Mouse (Mus musculus) midbrain, embryonic 14.5 days (tissue): ENCODE data around the gene Cd163l1. TPM values are rescaled to one million over a fixed set of nuclear protein-coding genes. Genes with fewer than 3 reads are reported as not detected.

Experiments
- ATAC-seq: fragments of 200-750 bp; cut with Nextera tagmentation; 2 replicates; pipeline ENCODE4 v1.8.0; 2017; ENCODE audit warnings: moderate number of reproducible peaks, moderate library complexity; ENCODE audit not compliant: low FRiP score, low TSS enrichment
- DNase-seq: peaks from one replicate; pipeline ENCODE4 v3.0.0-alpha.2; 2015
- H3K27ac ChIP-seq: fragments of 300-500 bp; sonication (generic); replicated peaks from 2 replicates; pipeline ENCODE4 v1.5.1; 2014; ENCODE audit warnings: mild to moderate bottlenecking, low read depth, low read length, moderate library complexity
- H3K27me3 ChIP-seq: fragments of 300-500 bp; sonication (generic); 2 replicates; pipeline ENCODE4 v1.6.1; 2014; ENCODE audit warnings: low read length, control low read depth, mixed read lengths; ENCODE audit not compliant: control insufficient read depth, insufficient read depth
- H3K36me3 ChIP-seq: fragments of 300-500 bp; sonication (generic); 2 replicates; pipeline ENCODE4 v1.6.1; 2014; ENCODE audit warnings: low read length, control low read depth; ENCODE audit not compliant: control insufficient read depth, insufficient read depth
- H3K4me1 ChIP-seq: fragments of 300-500 bp; sonication (generic); 2 replicates; pipeline ENCODE4 v1.6.1; 2014; ENCODE audit warnings: mild to moderate bottlenecking, antibody characterized with exemption, low read length, control low read depth; ENCODE audit not compliant: control insufficient read depth, insufficient read depth
- H3K4me2 ChIP-seq: fragments of 300-500 bp; sonication (generic); 2 replicates; pipeline ENCODE4 v1.6.1; 2014; ENCODE audit warnings: mild to moderate bottlenecking, low read length, moderate library complexity
- H3K4me3 ChIP-seq: fragments of 300-500 bp; sonication (generic); replicated peaks from 2 replicates; pipeline ENCODE4 v1.5.1; 2014; ENCODE audit warnings: low read depth, low read length
- H3K9ac ChIP-seq: fragments of 300-500 bp; sonication (generic); replicated peaks from 2 replicates; pipeline ENCODE4 v1.6.1; 2014; ENCODE audit warnings: mild to moderate bottlenecking, low read length, moderate library complexity
- H3K9me3 ChIP-seq: fragments of 300-500 bp; sonication (generic); 2 replicates; pipeline ENCODE4 v1.6.1; 2016; ENCODE audit warnings: low read length, control low read depth, mixed read lengths; ENCODE audit not compliant: control insufficient read depth
- WGBS: fragments of 180-500 bp; shearing (Covaris S2); extraction: QIAGEN DNeasy Blood & Tissue Kit; methylation state at CpG from one replicate; pipeline ENCODE4 v1.1.7; 2014; 5-methylcytosine and 5-hydroxymethylcytosine counted together
- polyA plus RNA-seq: library from polyadenylated mRNA; unstranded; fragments of >200 nt; fragmentation: Nextera tagmentation; extraction: Ambion mirVana; gene quantifications from 2 replicates; pipeline ENCODE4 v1.2.1, GENCODE M21; 2014

Gene Cd163l1
- not detected in 2 replicates for polyA plus RNA-seq

DNA sequence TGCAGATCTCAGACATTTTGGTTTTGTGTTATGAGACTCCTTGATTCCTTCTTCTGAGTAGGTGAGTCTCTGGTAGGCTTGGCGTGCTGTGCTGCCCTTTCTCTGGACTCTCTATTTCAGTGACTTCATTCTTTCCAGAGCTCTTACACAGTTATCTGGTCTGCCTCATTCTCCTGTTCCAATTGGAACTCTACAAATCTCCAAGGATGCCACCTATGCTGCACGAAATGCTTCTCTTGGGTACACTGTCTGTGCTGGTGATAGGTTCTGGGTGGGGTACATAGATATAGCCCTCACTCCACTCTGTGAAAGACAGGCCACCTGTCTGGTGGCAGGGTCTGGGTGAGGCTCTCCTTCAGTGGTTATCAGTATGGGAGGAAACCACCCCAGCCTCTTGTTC lies at the start of gene Cd163l1:
Gene Cd163l1, plus strand, starts transcription at position 301 of the 400 bp plus-strand sequence.
- ATAC-seq = no peak
- H3K4me3 ChIP-seq = no peak within 1 kb of the TSS
- H3K36me3 ChIP-seq = no peaks in the 10 kb centered on the region
- H3K27ac ChIP-seq = no peak within 1 kb of the TSS
- no peaks in the 10 kb centered on the region for H3K9me3 ChIP-seq
- H3K9ac ChIP-seq = no peak within 1 kb of the TSS
- H3K27me3 ChIP-seq = no peaks in the 10 kb centered on the region
- no peaks in the 10 kb centered on the region for H3K4me1 ChIP-seq
- no peak for DNase-seq
- WGBS = 90% methylated on average over 2 of the region's 2 CpGs
- no peak within 1 kb of the TSS for H3K4me2 ChIP-seq

DNA sequence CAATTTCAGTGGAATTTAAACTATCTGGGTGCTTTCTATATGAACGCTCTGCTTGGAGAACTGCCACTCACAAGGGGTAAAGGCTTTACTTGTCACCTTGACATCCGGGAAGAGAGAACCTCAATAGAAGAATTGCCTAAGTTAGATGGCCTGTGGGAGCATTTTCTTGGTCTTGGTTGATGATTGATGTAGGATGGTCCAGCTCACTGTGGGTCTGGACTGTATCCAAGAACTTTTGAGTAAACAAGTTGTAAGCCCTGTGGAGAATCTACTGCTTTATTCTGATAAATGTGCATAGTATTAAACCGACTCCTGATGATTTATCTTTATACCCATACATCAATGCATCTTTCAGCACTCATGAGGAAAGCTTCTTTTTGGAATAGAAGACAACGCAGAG lies 48.7 kb upstream of the Cd163l1 start:
- Histone ChIP-seq H3K27me3 (no peaks in the 10 kb centered on the region), H3K9ac (no peak overlapping the region), H3K9me3 (no peaks in the 10 kb centered on the region), H3K4me1 (no peaks in the 10 kb centered on the region), H3K4me2 (no peak overlapping the region), H3K27ac (no peak overlapping the region), H3K4me3 (no peak overlapping the region), H3K36me3 (no peaks in the 10 kb centered on the region)
- ATAC-seq (no peak), DNase-seq (no peak)
- WGBS = 89% methylated on average over 4 of the region's 4 CpGs

DNA sequence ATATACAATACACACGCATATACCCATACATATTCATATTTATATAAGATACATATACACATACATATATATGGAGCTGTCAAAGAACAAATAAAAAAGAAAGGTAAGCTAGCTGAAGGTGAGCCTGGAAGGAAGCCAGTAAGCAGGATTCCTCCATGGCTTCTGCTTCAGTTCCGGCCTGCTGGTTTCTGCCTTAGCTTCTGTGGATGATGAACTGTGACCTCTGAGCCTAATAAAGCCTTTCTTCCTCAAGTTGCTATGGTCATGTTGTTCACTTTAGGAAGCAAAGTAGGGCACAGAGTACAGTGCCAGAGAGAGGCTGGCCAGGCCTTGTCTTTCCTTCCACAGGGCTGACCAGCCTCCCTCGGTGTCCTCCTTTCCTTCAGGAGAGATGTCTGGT lies 47.2 kb upstream of the Cd163l1 start:
- Histone ChIP-seq H3K36me3 (no peaks in the 10 kb centered on the region), H3K4me1 (no peaks in the 10 kb centered on the region), H3K27ac (no peak overlapping the region), H3K27me3 (no peaks in the 10 kb centered on the region), H3K9ac (no peak overlapping the region), H3K9me3 (no peaks in the 10 kb centered on the region), H3K4me3 (no peak overlapping the region), H3K4me2 (no peak overlapping the region)
- DNase-seq (no peak), ATAC-seq (no peak)
- WGBS = 97% methylated on average over 3 of the region's 3 CpGs

DNA sequence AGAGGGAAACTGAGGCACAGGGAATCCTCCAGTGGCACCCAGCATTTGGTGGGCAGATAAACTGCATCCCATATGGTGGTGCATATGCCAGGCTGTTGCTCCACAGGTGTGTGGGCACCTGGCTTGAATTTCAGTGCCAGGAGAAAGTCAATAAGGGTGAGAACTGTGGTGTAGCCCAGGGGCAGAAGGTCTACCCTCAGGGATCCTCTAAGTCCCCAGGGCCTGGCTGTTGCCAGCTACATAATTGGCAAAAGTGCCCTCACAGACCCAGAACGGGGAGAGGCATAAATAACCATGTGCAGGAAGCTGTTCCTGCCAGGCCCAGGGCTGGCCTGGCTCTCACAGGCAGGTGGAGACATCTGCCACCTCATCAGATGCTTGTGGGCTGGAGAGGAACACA lies 45.1 kb upstream of the Cd163l1 start, which contains the start of gene Olfr523:
Gene Olfr523, plus strand, starts transcription at position 282 of the 400 bp plus-strand sequence.
- H3K4me1 ChIP-seq = no peaks in the 10 kb centered on the region
- H3K27me3 ChIP-seq = no peaks in the 10 kb centered on the region
- WGBS = 65% methylated on average over 1 of the region's 1 CpGs
- H3K4me3 ChIP-seq = no peak within 1 kb of the TSS
- no peak within 1 kb of the TSS for H3K27ac ChIP-seq
- ATAC-seq = no peak
- no peak within 1 kb of the TSS for H3K4me2 ChIP-seq
- H3K9ac ChIP-seq = no peak within 1 kb of the TSS
- no peak for DNase-seq
- no peaks in the 10 kb centered on the region for H3K9me3 ChIP-seq
- no peaks in the 10 kb centered on the region for H3K36me3 ChIP-seq

DNA sequence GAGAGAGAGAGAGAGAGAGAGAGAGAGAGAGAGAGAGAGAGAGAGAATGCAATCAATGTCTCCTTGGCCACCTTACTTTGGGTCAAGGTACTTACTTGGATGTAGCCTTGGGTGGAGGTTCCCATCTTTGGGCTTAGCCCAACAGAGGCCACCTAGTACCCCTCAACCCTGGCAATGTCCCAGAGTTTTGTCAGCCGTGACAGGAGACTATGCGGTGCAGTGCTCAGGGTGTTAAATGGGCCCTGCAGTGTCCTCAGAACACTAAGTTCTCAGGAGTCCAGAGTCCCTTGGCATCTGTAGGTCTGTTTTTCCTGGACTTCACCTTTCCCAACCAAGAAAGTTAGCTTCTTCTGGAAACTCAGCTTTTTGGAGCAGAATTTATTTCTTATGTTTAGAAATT lies 38.9 kb upstream of the Cd163l1 start:
- no peak for DNase-seq
- Histone ChIP-seq H3K4me1 (no peaks in the 10 kb centered on the region), H3K4me3 (no peak overlapping the region), H3K27ac (no peak overlapping the region), H3K27me3 (no peaks in the 10 kb centered on the region), H3K36me3 (no peaks in the 10 kb centered on the region), H3K4me2 (no peak overlapping the region), H3K9ac (no peak overlapping the region), H3K9me3 (no peaks in the 10 kb centered on the region)
- 83% methylated on average over 2 of the region's 2 CpGs for WGBS
- ATAC-seq = no peak

DNA sequence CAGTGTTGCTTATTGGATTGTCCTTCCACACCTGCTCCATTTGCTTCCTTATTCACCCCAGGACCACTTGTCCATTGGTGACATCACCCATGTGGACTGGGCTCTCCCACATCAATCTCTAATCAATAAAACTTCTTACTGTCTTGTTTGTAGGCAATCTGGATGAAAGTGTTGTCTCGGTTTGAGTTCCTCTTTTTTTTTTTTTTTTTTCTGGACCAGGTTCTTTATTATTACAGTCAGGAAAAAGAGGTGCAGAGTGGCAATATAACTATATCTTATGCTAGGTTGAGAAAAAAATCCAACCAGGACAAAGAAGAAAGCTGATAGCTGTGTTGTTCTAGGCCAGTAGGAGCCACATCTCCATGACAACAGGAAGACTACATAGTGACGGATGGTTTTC lies 37.4 kb upstream of the Cd163l1 start:
- no peak overlapping the region for H3K9ac ChIP-seq
- no peak for ATAC-seq

DNA sequence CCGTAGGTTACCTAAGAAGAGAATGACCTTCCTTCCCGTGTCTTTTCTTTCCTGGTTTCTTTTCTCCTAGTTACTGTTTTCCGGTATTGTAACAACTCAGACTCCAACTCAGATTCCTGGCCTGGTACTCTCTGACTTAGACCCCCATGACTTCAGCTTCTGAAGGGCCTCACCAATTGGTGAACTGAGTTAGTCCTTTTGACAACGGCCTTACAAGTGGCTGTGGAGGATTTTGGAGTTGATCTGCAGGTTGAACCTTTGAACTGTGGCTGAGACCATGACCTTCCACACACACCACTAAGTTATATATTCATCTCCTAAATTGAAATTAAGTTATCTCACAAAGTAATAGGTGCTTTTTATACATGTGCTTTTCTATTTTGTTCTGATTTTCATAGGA lies 33.9 kb upstream of the Cd163l1 start:
- H3K9me3 ChIP-seq = no peaks in the 10 kb centered on the region
- DNase-seq (no peak), ATAC-seq (no peak)
- no peak overlapping the region for H3K27ac ChIP-seq
- no peaks in the 10 kb centered on the region for H3K36me3 ChIP-seq
- 85% methylated on average over 4 of the region's 4 CpGs for WGBS
- no peak overlapping the region for H3K4me3 ChIP-seq
- no peaks in the 10 kb centered on the region for H3K4me1 ChIP-seq
- no peak overlapping the region for H3K4me2 ChIP-seq
- no peaks in the 10 kb centered on the region for H3K27me3 ChIP-seq
- no peak overlapping the region for H3K9ac ChIP-seq

More for the DNA sequence above, 37.4 kb upstream of the Cd163l1 start:
- Histone ChIP-seq H3K4me3 (no peak overlapping the region), H3K4me2 (no peak overlapping the region), H3K9me3 (no peaks in the 10 kb centered on the region), H3K27ac (no peak overlapping the region), H3K27me3 (no peaks in the 10 kb centered on the region), H3K36me3 (no peaks in the 10 kb centered on the region), H3K4me1 (no peaks in the 10 kb centered on the region)
- WGBS = 86% methylated on average over 2 of the region's 2 CpGs
- DNase-seq = no peak

DNA sequence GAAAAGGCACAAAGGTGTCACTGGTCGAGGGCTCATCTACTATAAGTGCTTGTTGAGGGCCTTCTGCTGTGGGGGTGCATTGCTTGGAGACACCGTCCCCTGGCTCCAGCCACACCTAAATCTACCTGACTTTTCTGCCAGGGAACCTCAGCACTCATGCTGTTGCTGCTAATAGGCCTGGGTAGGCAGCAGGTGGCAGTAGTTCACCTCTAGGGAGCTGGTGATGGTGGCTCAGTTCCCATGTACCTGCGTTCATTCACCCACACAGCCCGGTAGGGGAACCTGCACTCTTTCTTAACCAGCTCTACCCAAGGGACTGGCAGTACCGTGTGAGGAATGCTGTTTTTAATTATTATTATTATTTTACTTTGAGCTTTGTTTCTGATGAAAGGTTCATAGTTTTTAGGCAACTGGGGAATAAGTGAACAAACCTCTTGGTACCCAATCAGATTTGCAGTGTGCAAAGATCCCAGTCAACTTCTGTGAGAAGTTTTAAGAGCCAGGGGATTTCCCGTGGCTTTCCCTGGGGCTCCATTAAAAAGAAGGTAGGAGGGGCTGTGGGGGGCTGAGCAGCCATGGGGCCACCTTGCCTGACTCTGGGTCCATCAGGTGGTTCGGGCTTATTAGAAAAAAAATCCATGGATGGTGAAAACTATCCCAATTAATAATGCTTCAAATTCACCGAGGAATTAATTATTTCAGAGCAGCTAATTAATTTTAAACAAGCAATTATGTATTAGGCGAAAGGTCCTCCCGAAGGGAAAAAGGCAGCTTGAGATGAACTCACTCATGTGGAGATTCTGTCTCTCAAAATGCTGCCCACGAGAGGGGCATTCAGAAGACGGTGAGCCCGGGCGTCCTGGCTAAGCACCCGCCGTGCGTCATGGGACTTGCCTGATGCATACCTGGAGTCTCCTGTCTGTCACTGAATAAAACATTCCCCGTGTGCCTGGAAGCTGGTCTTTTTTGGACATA lies 31.1 kb upstream of the Cd163l1 start:
- no peak for ATAC-seq
- peak; percentile 28 for DNase-seq
- Histone ChIP-seq H3K27me3 (no peaks in the 10 kb centered on the region), H3K9ac (no peak overlapping the region), H3K4me3 (no peak overlapping the region), H3K36me3 (no peaks in the 10 kb centered on the region), H3K4me2 (no peak overlapping the region), H3K27ac (no peak overlapping the region), H3K9me3 (no peaks in the 10 kb centered on the region), H3K4me1 (no peaks in the 10 kb centered on the region)
- 63% methylated on average over 18 of the region's 18 CpGs for WGBS
